Mouse (Mus musculus): ENCODE data around the gene Osgep. TPM values are rescaled to one million over a fixed set of nuclear protein-coding genes. Genes with fewer than 3 reads are reported as not detected.
A peak's percentile ranks its signal among the peaks of the same experiment; 100 is the strongest.
"Not testable (repeated sequence)": the region's sequence is repeated elsewhere in the genome, so short reads cannot be mapped to it uniquely, and the experiment has no call there.

The Osgep gene
- polyA plus RNA-seq, 1 experiment from 2014 or later: 171 TPM

DNA sequence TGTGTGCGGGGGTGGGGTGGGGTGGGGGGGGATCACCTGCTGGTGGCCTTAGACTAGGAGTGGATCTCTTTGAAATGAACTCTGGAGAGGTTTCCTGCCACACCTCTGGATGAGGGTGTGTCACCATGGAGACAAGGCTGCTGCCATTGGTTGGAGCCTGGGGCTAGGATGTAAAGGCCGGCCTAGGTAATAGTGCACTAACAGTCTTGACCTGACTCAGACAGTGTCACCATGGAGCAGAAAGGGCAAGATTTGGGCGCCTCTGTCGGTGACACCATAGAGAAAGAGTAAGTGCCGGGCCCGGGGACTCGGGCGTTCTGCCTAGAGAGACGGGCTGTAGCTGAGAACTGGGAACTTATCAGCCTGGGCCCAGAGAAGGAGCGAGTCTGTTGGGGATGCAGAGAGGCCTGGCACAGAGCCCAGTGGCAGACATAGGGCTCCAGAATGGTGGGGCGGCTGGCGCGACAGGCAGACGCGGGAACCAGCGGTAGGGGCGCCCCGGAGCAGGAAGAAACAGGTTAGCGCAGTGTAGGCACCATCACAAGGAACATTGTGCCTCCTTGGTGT, 31.3 kb upstream of the Osgep start, which contains the start of gene Pnp2:
Gene Pnp2 (plus strand): TSS at position 51 of the 567 bp plus-strand sequence.
- not testable (repeated sequence) for H3K4me3 ChIP-seq (replicated peaks); H3K36me3 ChIP-seq; H3K9ac ChIP-seq (replicated peaks); H3K27me3 ChIP-seq; H3K27ac ChIP-seq; H3K4me1 ChIP-seq (replicated peaks); H3K9me3 ChIP-seq
- WGBS: 6% methylated on average over 19 of the region's 19 CpGs
- peak; percentile 71; the same call in 1 of the 2 replicates for ATAC-seq (ENCODE audit: insufficient number of reproducible peaks, insufficient read depth, low FRiP score, low TSS enrichment, low read depth)
- H3K4me2 ChIP-seq: peak within 1 kb of the TSS; percentile 33

GRCm38 (mm10) chr14:50955487-50955886, 30.8 kb upstream of the Osgep start:
- no peak for ATAC-seq (ENCODE audit: insufficient number of reproducible peaks, insufficient read depth, low FRiP score, low TSS enrichment, low read depth)
- Histone ChIP-seq H3K27ac (no peak overlapping the region), H3K9me3 (no peaks in the 10 kb centered on the region), H3K4me3 (replicated peaks) (no peak overlapping the region), H3K4me2 (no peak overlapping the region), H3K36me3 (peaks cover 9% of the 10 kb centered on the region), H3K27me3 (no peaks in the 10 kb centered on the region), H3K9ac (replicated peaks) (no peak overlapping the region), H3K4me1 (replicated peaks) (no peaks in the 10 kb centered on the region)
- 86% methylated on average over 10 of the region's 10 CpGs for WGBS

DNA sequence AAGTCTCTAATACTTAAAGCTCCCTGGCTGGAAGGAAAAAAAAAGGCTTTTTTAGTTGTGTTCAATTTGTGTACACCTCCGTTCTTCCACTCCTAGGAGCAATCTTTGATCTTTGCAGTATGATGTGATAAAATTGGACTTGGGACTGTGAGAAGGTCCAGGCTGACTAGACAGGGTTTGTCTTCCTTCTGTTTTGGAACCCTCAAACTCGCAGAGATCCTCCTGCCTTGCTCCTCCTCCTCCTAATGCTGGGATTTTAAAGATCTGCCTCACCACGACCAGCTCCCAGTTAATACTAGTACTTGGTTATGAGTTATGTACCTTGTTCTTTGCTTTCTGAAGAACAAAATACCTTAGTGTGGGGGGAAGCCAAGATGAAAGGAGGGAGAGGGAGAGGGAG, 20.8 kb upstream of the Osgep start:
- H3K4me1 ChIP-seq (replicated peaks); H3K27ac ChIP-seq; H3K36me3 ChIP-seq; ATAC-seq (ENCODE audit: insufficient number of reproducible peaks, insufficient read depth, low FRiP score, low TSS enrichment, low read depth); H3K9me3 ChIP-seq; H3K27me3 ChIP-seq: not testable (repeated sequence)
- peak overlapping the region; percentile 69 for H3K4me2 ChIP-seq
- H3K4me3 ChIP-seq (replicated peaks): peak overlapping the region; percentile 49
- peak overlapping the region; percentile 56 for H3K9ac ChIP-seq (replicated peaks)
- 30% methylated on average over 3 of the region's 3 CpGs for WGBS

DNA sequence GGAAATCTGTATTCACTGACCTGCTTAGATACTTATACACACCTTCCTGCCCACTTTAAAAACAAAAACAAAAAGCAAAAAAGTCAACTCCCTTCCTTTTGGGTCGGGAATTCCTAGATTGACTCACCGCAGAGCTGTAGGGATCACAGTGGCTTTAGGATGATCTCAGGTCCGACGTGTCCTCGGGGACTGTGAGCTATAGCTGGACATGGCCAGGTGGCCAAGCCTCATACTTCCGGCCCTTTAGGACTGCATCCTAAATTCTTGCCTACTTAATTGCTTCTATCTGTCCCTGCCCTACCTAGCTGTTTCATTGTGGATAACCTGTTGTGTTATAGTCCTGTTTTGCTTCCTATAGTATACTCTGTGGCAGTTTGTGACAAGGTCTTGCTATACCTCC, 20.4 kb upstream of the Osgep start:
- H3K4me2 ChIP-seq: peak overlapping the region; percentile 69
- ATAC-seq (ENCODE audit: insufficient number of reproducible peaks, insufficient read depth, low FRiP score, low TSS enrichment, low read depth); H3K4me1 ChIP-seq (replicated peaks); H3K9me3 ChIP-seq; H3K27me3 ChIP-seq; H3K36me3 ChIP-seq: not testable (repeated sequence)
- peak overlapping the region; percentile 93 for H3K27ac ChIP-seq
- 12% methylated on average over 6 of the region's 6 CpGs for WGBS
- peak overlapping the region; percentile 49 for H3K4me3 ChIP-seq (replicated peaks)
- H3K9ac ChIP-seq (replicated peaks): peak overlapping the region; percentile 56

GRCm38 (mm10) chr14:50944668-50945033, 20.0 kb upstream of the Osgep start:
- H3K27me3 ChIP-seq; H3K9me3 ChIP-seq; H3K4me1 ChIP-seq (replicated peaks): not testable (repeated sequence)

DNA sequence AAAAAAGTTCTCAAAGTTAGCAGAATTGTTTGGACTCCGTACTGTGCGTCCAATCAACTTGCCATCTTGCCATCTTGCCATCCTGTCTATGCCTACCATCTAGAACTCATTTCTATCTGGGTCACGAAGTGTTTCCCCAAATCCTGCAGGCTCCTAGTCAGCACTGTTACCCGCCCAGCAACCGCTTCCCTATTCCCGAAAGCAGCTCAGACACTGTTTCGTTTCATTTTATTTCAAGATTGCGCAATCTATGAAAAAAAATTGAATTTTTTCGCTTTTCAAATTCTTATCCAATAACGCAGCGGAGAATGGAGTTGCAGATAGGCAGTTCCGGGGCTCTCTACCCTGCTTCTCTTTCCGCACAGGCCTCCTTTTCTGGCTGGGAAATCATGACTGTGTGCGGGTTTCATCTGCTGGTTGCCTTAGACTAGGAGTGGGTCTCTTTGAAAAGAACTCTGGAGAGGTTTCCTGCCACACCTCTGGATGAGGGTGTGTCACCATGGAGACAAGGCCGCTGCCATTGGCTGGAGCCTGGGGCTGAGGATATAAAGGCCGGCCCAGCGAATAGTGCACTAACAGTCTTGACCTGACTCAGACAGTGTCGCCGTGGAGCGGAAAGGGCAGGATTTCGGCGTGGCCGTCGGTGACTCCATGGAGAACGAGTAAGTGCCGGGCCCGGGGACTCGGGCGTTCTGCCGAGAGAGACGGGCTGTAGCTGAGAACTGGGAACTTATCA, 19.4 kb upstream of the Osgep start, which contains the start of gene Gm49342:
Gene Gm49342 (plus strand): TSS at position 586 of the 736 bp plus-strand sequence.
- Histone ChIP-seq H3K4me2 (peak within 1 kb of the TSS; percentile 69), H3K9ac (replicated peaks) (peak within 1 kb of the TSS; percentile 56), H3K4me1 (replicated peaks) (0 out of 2 replicates have a peak, but pooled peaks cover 8% of the 10 kb centered on the region), H3K36me3 (peaks cover 6% of the 10 kb centered on the region; the same call in 1 of the 2 replicates), H3K4me3 (replicated peaks) (peak within 1 kb of the TSS; percentile 49), H3K27me3 (no peaks in the 10 kb centered on the region), H3K27ac (peak within 1 kb of the TSS; percentile 93), H3K9me3 (no peaks in the 10 kb centered on the region)
- ATAC-seq (ENCODE audit: insufficient number of reproducible peaks, insufficient read depth, low FRiP score, low TSS enrichment, low read depth): peak; percentile 99
- WGBS: 19% methylated on average over 31 of the region's 31 CpGs

More at GRCm38 (mm10) chr14:50944668-50945033, 20.0 kb upstream of the Osgep start:
- not testable (repeated sequence) for H3K36me3 ChIP-seq
- peak overlapping the region; percentile 69 for H3K4me2 ChIP-seq
- H3K4me3 ChIP-seq (replicated peaks): peak overlapping the region; percentile 49
- under 1% methylated on average over 14 of the region's 15 CpGs for WGBS
- H3K27ac ChIP-seq: peak overlapping the region; percentile 93
- ATAC-seq (ENCODE audit: insufficient number of reproducible peaks, insufficient read depth, low FRiP score, low TSS enrichment, low read depth): peak; percentile 95
- peak overlapping the region; percentile 56 for H3K9ac ChIP-seq (replicated peaks)

- ATAC-seq (ENCODE audit: insufficient number of reproducible peaks, insufficient read depth, low FRiP score, low TSS enrichment, low read depth): no peak
- H3K36me3 ChIP-seq: no peaks in the 10 kb centered on the region
- H3K4me2 ChIP-seq: no peak overlapping the region
- no peaks in the 10 kb centered on the region for H3K27me3 ChIP-seq
- 46% methylated on average over 2 of the region's 2 CpGs for WGBS
- H3K4me3 ChIP-seq (replicated peaks): no peak overlapping the region
- 0 out of 2 replicates have a peak, but pooled peaks cover 1% of the 10 kb centered on the region for H3K4me1 ChIP-seq (replicated peaks)
- no peaks in the 10 kb centered on the region for H3K9me3 ChIP-seq
- no peak overlapping the region for H3K9ac ChIP-seq (replicated peaks)
- H3K27ac ChIP-seq: no peak overlapping the region
Measured at GRCm38 (mm10) chr14:50938940-50939339, 14.2 kb upstream of the Osgep start.

GRCm38 (mm10) chr14:50938119-50938908, 13.6 kb upstream of the Osgep start:
- H3K4me2 ChIP-seq: no peak overlapping the region
- 90% methylated on average over 3 of the region's 3 CpGs for WGBS
- no peak for ATAC-seq (ENCODE audit: insufficient number of reproducible peaks, insufficient read depth, low FRiP score, low TSS enrichment, low read depth)

GRCm38 (mm10) chr14:50936649-50937048, 12.0 kb upstream of the Osgep start:
- 69% methylated on average over 1 of the region's 1 CpGs for WGBS
- no peak for ATAC-seq (ENCODE audit: insufficient number of reproducible peaks, insufficient read depth, low FRiP score, low TSS enrichment, low read depth)
- no peaks in the 10 kb centered on the region for H3K27me3 ChIP-seq
- H3K36me3 ChIP-seq: no peaks in the 10 kb centered on the region
- H3K9me3 ChIP-seq: no peaks in the 10 kb centered on the region
- no peak overlapping the region for H3K4me3 ChIP-seq (replicated peaks)
- H3K27ac ChIP-seq: no peak overlapping the region
- H3K4me1 ChIP-seq (replicated peaks): 0 out of 2 replicates have a peak, but pooled peaks cover under 1% of the 10 kb centered on the region
- H3K9ac ChIP-seq (replicated peaks): no peak overlapping the region
- no peak overlapping the region for H3K4me2 ChIP-seq

More at GRCm38 (mm10) chr14:50938119-50938908, 13.6 kb upstream of the Osgep start:
- no peak overlapping the region for H3K4me3 ChIP-seq (replicated peaks)
- H3K4me1 ChIP-seq (replicated peaks): no peaks in the 10 kb centered on the region
- no peaks in the 10 kb centered on the region for H3K27me3 ChIP-seq
- no peaks in the 10 kb centered on the region for H3K9me3 ChIP-seq
- no peaks in the 10 kb centered on the region for H3K36me3 ChIP-seq
- no peak overlapping the region for H3K9ac ChIP-seq (replicated peaks)
- H3K27ac ChIP-seq: no peak overlapping the region

DNA sequence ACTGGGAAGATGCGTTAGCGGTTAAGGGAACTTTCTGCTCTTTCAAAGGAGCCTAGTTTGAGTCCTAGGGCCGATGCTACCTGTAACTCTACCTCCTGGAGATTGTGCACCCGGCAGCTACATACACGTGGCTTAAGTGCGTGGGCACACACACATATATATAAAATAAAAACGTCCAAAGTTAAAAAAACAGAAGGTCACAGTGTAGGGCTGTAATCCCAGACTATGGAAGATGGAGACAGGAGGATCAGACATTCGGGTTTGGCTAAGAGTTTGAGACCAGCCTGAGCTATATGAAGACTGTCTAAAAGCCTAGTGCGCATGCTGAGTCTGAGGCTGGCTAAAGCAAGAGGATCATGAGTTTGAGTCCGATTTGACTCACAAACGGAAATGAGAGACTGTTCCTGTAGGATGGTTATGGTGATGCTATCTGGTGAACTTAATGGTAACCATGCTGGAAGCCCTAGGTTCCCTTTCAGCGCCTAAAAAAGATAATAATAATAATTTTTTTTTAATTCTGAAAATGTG, 6.9 kb upstream of the Osgep start:
- H3K9ac ChIP-seq (replicated peaks): peak overlapping the region; percentile 50
- peaks cover 13% of the 10 kb centered on the region for H3K4me1 ChIP-seq (replicated peaks)
- no peaks in the 10 kb centered on the region for H3K27me3 ChIP-seq
- H3K9me3 ChIP-seq: no peaks in the 10 kb centered on the region
- peak overlapping the region; percentile 95 for H3K4me3 ChIP-seq (replicated peaks)
- peaks cover 30% of the 10 kb centered on the region for H3K36me3 ChIP-seq
- WGBS: 14% methylated on average over 12 of the region's 12 CpGs
- no peak for ATAC-seq (ENCODE audit: insufficient number of reproducible peaks, insufficient read depth, low FRiP score, low TSS enrichment, low read depth)
- H3K4me2 ChIP-seq: peak overlapping the region; percentile 69
- peak overlapping the region; percentile 88 for H3K27ac ChIP-seq
